Mouse (Mus musculus) inflammation-experienced regulatory T-cells, adult 6 months (primary cell): ENCODE results near the gene Endov. TPM values are rescaled to one million over a fixed set of nuclear protein-coding genes. Genes with fewer than 3 reads are reported as not detected.

Experiments used
- ATAC-seq: one replicate; pipeline ENCODE4 v1.8.0; 2017
- polyA plus RNA-seq, 3 experiments: library from polyadenylated mRNA; unstranded; fragments of 100-300 nt; shearing (Covaris generic); gene quantifications; one replicate each; pipeline ENCODE4 v1.2.1; 2017

Gene Endov
- polyA plus RNA-seq, 3 experiments from 2014 or later, result 9.9 to 12.5 (median 12.1) TPM

- ATAC-seq, result no peak
Observed at GRCm38 (mm10) chr11:119546496-119547182, 55.5 kb downstream of the Endov start.

DNA sequence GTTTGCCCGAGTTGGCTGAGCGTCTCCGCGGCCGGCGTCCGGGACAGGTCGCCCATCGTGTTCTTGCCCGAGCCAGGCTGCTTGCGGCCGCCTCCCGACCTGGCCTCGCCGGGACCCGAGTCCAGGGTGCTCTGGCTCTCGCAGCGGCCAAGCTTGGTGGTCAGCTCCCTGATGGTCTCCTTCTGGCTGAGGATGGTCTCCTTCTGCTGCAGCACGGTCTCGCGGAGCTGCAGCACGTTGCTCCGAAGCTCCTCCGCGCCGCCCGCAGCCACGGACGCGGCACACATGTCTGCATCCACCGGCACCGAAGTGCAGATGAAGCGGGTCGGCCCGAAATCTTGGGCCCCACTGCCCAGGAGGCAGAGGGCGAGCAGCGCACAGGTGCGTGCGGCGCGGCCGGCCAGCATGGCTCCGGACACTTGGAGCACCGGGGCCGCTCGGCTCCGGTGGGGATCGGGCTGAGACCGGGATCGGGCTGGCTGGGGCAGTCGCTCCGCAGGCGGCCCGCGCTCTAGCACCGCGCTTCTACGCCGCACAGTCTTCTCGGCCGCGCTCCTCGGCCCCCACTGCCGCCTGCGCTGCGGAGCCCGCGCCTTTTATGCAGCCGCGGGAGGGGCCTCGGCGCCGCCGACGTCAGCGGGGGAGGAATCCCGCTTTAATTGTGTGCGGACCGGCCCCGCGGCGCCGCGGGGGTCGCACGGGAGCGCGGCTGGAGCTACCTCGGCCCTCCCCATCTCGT lies 56.2 kb downstream of the Endov start, which contains the start of gene Nptx1:
Nptx1 (minus strand) TSS at position 571 of the 739 bp plus-strand sequence.
- no peak for ATAC-seq

- no peak for ATAC-seq
Observed at GRCm38 (mm10) chr11:119547951-119548591, 56.9 kb downstream of the Endov start.

GRCm38 (mm10) chr11:119548741-119549370 lies 57.7 kb downstream of the Endov start:
- ATAC-seq, result no peak

DNA sequence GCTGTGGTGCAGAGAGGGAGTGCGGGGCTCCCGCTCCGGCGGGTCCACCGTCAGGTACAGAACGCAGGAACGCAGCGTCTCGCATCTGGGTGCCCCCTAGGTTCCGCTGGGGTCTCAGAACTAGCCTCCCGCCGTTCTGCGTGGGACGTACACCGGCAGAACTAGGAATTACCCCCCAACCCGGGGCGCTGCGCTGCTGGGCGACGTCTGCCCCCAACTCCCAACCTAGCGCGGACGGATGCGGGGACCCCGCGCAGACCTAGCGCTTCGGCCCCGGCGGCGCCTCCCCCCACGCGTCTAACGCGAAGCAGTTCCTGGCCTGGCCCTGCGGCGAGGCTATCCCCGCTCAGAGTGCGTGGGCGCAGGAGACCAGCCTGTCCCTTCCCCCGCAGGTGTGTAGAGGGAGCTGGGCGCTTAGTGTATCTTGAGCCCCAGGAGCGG lies 58.2 kb downstream of the Endov start:
- ATAC-seq, result no peak

DNA sequence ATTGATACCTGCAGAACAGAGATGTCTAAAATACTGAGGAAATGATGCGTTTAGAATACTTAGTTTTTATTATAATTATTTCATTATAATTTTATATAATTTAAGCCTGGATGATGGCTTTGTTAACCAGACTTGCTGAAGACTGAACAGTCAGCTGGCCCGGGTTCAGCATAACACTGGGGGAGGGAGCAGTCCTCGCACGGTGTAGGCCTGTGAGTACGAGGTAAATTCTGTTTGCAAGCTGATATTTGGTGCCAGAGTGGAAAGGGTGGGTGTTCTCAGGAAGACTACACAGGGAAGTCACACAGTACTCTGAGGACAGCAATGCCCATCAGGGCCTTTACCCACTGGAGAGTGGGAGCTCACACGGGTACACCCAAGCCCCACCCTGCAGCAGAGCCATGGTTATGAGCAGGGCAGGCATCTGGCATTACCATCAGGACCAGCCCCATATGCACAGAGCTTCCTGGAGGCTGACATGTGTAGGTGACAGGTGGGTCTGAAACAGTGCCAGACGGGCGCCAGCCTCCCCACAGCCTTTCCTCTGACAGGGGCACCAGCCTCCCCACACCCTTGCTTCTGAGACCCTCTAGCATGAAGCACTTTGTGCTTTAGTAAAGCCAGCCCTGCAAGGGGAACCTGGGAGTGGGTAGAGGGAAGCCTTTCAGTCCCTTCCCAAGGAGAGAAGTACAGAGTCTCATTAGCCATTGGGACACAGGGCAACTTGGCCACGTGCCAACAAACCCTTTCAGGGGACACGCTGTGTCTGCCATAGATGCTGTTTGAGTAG lies 59.6 kb downstream of the Endov start:
- ATAC-seq, result no peak

DNA sequence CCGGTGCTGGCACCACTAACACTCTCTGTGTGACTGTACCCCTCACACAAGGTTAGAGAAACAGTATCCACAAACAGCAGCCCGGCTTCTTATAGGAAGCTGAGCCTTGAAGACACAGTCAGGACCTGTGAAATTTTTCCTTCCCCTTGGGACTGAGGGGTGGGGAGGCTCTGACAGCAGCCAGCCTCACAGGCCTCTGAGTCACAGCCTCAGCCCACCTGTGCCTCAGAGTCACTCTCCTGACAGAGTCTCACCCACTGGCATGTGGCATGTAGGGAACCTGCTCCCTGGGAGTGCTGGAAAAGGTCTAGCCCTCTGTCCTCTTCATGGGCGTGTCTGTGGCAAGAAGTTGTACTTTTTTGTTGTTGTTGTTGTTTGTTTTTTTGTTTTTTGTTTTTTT lies 60.3 kb downstream of the Endov start:
- ATAC-seq, result no peak

DNA sequence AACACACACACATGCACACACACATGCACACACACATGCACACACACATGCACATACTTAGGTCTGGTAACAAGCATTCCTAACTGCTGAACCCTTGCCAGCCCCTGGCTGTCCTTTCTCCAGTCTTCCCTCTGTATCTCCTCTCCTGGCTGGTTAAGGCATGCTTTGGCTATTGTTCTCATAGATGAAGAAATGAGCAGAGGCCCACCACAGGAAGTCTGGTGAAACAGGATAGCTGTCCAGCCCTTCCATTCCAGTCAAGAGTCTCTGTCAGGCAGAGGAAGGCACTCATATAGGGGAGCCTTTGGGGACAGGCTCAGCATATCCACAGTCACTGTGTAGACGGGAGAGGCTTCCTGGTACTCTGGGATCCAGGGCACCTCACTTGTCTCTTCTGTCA lies 61.2 kb downstream of the Endov start:
- ATAC-seq, result no peak

- ATAC-seq, result no peak
Observed at GRCm38 (mm10) chr11:119552902-119553802, 62.0 kb downstream of the Endov start.

- ATAC-seq, result no peak
Observed at GRCm38 (mm10) chr11:119554706-119555105, 63.6 kb downstream of the Endov start.

- no peak for ATAC-seq
Observed at GRCm38 (mm10) chr11:119555170-119555569, 64.0 kb downstream of the Endov start.

DNA sequence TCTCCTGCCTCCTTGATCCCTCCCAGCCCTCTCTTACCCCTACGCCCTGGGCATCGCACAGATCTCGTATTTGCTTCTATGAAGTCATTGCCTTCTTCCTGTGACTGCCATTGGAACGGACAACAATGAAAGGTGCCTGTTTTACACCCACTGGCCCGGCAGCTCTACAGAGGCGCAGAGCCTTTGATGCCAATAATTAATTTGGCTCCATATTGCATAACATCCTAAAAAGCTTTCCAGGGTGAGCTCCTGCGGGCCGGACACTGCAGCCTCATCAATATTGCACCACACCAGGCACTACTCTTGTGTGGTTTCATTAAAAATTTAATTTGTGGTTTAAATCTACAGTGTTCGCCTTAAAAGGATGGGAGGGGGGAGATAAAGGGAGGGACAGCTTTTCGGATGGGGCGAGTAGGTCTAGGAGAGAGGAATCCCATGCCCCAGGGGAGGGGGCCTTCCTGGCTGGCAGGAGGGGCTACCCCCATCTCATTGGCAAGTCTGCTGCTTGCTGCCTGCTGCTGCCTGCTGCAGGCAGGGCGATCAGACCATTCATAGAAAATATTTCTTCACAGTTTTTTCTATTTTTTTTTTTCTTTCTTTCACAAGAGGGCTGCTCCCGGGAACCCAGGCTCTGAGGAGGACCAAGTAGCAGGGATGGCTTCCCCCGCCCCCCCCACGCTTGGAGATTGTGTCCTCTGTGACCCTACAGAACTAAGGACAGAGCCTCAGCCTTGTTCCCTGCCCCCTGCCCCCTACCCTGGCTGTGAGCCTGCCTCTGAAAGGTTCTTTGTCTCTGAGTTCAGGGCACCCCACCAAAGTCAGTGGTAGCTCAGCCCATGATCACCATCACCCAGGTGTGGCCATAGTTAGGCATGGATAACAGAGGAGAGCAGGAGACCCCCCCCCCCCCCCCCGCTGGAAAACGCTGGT lies 67.1 kb downstream of the Endov start:
- ATAC-seq, result no peak

GRCm38 (mm10) chr11:119558870-119559610 lies 67.9 kb downstream of the Endov start:
- no peak for ATAC-seq

Other genes starting within 250 kb of the Endov start
- gene Gaa, start 223.5 kb upstream of the Endov start, polyA plus RNA-seq, result 10 to 100 TPM in 2 of 3 experiments, 1 to 10 TPM in 1; 9.2 to 13.4 (median 11.8) TPM
- 100 to 1,000 TPM; 180 to 214 (median 192) TPM for gene Eif4a3, start 191.3 kb upstream of the Endov start, polyA plus RNA-seq
- not detected for gene Card14, start 183.6 kb upstream of the Endov start, polyA plus RNA-seq
- gene Sgsh, start 135.8 kb upstream of the Endov start, polyA plus RNA-seq, result 10 to 100 TPM in 2 of 3 experiments, 1 to 10 TPM in 1; 7.9 to 16.6 (median 11.9) TPM
- 10 to 100 TPM; 13.3 to 31.3 (median 23.4) TPM for gene Slc26a11, start 135.8 kb upstream of the Endov start, polyA plus RNA-seq
- 10 to 100 TPM; 33.9 to 48.2 (median 43.3) TPM for gene Rnf213, start 98.2 kb upstream of the Endov start, polyA plus RNA-seq
- gene Nptx1, start 56.4 kb downstream of the Endov start, polyA plus RNA-seq, result not detected
- gene Rptor, start 111.6 kb downstream of the Endov start, polyA plus RNA-seq, result 10 to 100 TPM; 10.3 to 15.9 (median 10.5) TPM